Mouse (Mus musculus) limb, embryonic 14.5 days (tissue): ENCODE results near the gene Ficd. TPM values are rescaled to one million over a fixed set of nuclear protein-coding genes. Genes with fewer than 3 reads are reported as not detected.

Experiments
- ATAC-seq: fragments of 200-750 bp; cut with Nextera tagmentation; 2 replicates; pipeline ENCODE4 v1.8.0; 2017; ENCODE audit warnings: low read depth, moderate number of reproducible peaks, moderate TSS enrichment; ENCODE audit not compliant: low FRiP score
- DNase-seq: peaks from one replicate; pipeline ENCODE4 v3.0.0-alpha.2; 2015; ENCODE audit warnings: low spot score
- H3K27ac ChIP-seq: fragments of 300-500 bp; sonication (generic); replicated peaks from 2 replicates; pipeline ENCODE4 v1.5.1; 2014; ENCODE audit warnings: low read depth, mild to moderate bottlenecking, low read length, moderate library complexity, mixed read lengths
- H3K27me3 ChIP-seq: fragments of 300-500 bp; sonication (generic); 2 replicates; pipeline ENCODE4 v1.6.1; 2014; ENCODE audit warnings: low read length, mixed read lengths; ENCODE audit not compliant: control insufficient read depth, insufficient read depth
- H3K36me3 ChIP-seq: fragments of 300-500 bp; sonication (generic); 2 replicates; pipeline ENCODE4 v1.6.1; 2014; ENCODE audit warnings: mild to moderate bottlenecking, low read length, moderate library complexity, mixed read lengths; ENCODE audit not compliant: control insufficient read depth, insufficient read depth
- H3K4me1 ChIP-seq: fragments of 300-500 bp; sonication (generic); 2 replicates; pipeline ENCODE4 v1.6.1; 2014; ENCODE audit warnings: antibody characterized with exemption, low read length, mixed read lengths; ENCODE audit not compliant: control insufficient read depth, insufficient read depth
- H3K4me2 ChIP-seq: fragments of 300-500 bp; sonication (generic); replicated peaks from 2 replicates; pipeline ENCODE4 v1.6.1; 2014; ENCODE audit warnings: low read depth, mild to moderate bottlenecking, low read length, moderate library complexity; ENCODE audit not compliant: severe bottlenecking
- H3K4me3 ChIP-seq: fragments of 300-500 bp; sonication (generic); replicated peaks from 2 replicates; pipeline ENCODE4 v1.5.1; 2014; ENCODE audit warnings: low read length
- H3K9ac ChIP-seq: fragments of 300-500 bp; sonication (generic); 2 replicates; pipeline ENCODE4 v1.6.1; 2014; ENCODE audit warnings: mild to moderate bottlenecking, low read depth, low read length, moderate library complexity; ENCODE audit not compliant: severe bottlenecking
- H3K9me3 ChIP-seq: fragments of 300-500 bp; sonication (generic); 2 replicates; pipeline ENCODE4 v1.6.1; 2016; ENCODE audit warnings: low read length; ENCODE audit not compliant: control insufficient read depth
- POLR2A ChIP-seq: fragments of 200-500 bp; IDR thresholded peaks from 2 replicates; pipeline ENCODE4 v1.8.0; 2012; ENCODE audit warnings: inconsistent platforms, mild to moderate bottlenecking, moderate library complexity, borderline replicate concordance; ENCODE audit not compliant: insufficient read depth, insufficient read length; ENCODE audit errors: extremely low read depth
- WGBS: fragments of 180-500 bp; shearing (Covaris S2); extraction: QIAGEN DNeasy Blood & Tissue Kit; methylation state at CpG from one replicate; pipeline ENCODE4 v1.1.7; 2014; 5-methylcytosine and 5-hydroxymethylcytosine counted together
- polyA plus RNA-seq, 2 experiments: library from polyadenylated mRNA; depleted of rRNA in 1 of 2; stranded (reverse) in 1 of 2; unstranded in 1 of 2; fragments of >200 nt; fragmentation: Nextera tagmentation in 1 of 2; extraction: Ambion mirVana in 1 of 2; gene quantifications; 2 replicates each; pipeline versions ENCODE4 v1.2.1 to v1.2.3; 2012 to 2014

The Ficd gene
- polyA plus RNA-seq, 2 experiments = 6.3 to 6.5 TPM

DNA sequence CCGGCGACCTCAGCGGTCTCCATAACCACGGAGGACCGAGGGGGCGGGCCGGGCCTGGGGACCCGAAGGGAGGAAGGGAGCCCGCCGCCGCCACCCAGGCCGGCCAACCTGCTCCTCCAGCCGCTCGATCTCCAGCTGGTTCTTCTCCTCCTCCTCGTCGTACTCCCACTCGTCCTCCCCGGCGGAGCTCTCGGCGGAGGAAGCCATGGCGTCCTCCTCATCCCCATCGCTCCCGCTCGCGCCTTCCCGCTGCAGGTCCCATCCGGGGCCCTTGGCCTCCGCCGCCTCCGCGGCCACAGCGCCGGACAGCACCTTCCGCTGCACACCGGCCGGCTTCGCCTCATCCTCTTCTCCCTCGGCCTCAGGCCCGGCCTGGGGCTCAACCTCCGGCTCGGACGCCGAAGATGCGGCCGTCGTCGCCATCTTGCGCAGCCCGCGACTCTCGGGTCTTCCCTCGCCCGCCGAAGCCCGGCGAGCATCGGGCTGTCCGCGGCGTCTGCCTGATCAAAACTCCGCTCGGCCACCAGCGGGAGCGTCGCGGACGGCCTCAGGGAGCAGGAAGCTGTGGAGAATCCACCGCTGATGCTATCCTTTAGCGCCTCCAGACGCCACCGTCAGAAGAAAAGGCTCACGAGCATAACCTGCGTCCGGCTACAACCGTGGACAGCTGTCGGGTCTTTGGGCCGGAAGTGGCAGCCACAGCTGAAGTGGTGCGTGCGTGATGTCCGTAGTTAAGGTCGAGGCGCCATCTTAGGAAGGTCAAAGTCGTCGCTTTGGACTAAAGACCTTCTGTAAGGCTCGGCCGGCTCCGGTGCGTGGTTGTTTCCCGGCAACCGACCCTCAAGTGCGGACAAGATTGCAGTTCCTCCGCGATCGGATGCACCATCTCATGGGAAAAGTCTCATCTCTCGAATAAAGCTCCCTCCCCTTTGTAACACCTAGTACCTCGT, 35.9 kb downstream of the Ficd start:
- DNase-seq (peak; percentile 91), ATAC-seq (peak; percentile 84)
- peaks cover 19% of the 10 kb centered on the region for H3K4me1 ChIP-seq
- peak overlapping the region; percentile 91 for H3K4me2 ChIP-seq
- H3K9me3 ChIP-seq = no peaks in the 10 kb centered on the region
- peaks cover 47% of the 10 kb centered on the region for H3K36me3 ChIP-seq
- H3K27ac ChIP-seq = peak overlapping the region; percentile 97
- under 1% methylated on average over 86 of the region's 97 CpGs for WGBS
- peak; percentile 86; the same call in 1 of the 2 replicates for TF ChIP-seq POLR2A
- H3K27me3 ChIP-seq = no peaks in the 10 kb centered on the region
- H3K4me3 ChIP-seq = peak overlapping the region; percentile 99
- peak overlapping the region; percentile 87 for H3K9ac ChIP-seq

DNA sequence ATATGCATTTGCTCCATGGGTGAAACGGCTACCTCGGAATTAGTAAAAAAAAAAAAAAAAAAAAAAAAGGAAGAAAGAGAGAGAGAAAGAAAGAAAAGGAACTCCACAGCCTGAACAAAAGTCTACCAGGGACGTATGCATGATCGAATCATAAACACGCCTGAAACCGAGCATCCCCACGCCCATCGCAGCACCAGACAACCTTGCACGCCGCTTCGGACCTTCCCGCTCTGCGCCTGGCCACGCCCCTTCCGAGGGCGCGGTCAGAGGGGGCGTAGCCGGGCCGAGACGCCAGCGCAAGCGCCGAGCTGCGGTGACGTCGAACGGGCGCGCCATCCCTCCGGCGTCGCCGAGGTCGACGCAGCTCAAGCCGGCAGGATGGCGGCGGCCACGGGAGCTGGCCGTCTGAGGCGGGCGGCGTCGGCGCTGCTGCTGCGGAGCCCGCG, 36.9 kb downstream of the Ficd start, which contains the start of the genes Sart3 and Iscu:
Gene Sart3 (minus strand): TSS at position 61 of the 446 bp plus-strand sequence.
Gene Iscu (plus strand): TSS at position 299 of the 446 bp plus-strand sequence.
- H3K27ac ChIP-seq = peak within 1 kb of the TSS; percentile 97
- no peaks in the 10 kb centered on the region for H3K27me3 ChIP-seq
- peak; percentile 93 for DNase-seq
- H3K4me1 ChIP-seq = peaks cover 19% of the 10 kb centered on the region
- H3K4me2 ChIP-seq = peak within 1 kb of the TSS; percentile 91
- H3K9me3 ChIP-seq = no peaks in the 10 kb centered on the region
- H3K4me3 ChIP-seq = peak within 1 kb of the TSS; percentile 99
- under 1% methylated on average over 22 of the region's 49 CpGs for WGBS
- H3K9ac ChIP-seq = peak within 1 kb of the TSS; percentile 87
- H3K36me3 ChIP-seq = peaks cover 47% of the 10 kb centered on the region
- TF ChIP-seq POLR2A = peak; percentile 46; the same call in 1 of the 2 replicates
- ATAC-seq = peak; percentile 86

DNA sequence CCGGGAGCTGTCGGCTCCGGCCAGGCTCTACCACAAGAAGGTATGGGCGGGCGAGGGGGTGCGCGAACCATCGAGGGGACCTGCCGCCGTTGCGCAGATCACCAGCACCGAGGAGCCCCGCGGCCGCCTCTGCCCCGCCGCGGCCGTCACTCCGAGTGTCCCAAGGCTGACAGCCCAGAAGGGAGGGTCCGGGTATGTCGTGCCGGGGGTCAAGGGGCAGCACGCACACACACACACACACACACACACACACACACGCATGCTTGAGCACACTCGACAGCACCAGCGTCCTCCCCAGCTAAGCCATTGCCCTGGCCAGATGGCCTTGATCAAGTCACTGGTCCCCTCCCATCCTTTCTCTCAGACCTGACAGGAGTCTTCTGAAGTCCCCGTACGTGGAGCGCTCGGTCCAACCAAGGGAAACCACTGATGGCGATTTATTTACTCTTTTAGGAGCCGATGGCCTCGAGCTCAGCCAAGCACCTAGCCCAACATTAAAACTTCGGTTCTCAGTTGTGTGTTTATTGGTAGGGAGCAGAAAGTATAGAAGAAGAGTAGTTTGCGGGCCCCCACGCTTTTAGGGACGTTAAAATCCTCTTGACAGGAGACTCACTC, 37.4 kb downstream of the Ficd start:
- Histone ChIP-seq H3K36me3 (peaks cover 44% of the 10 kb centered on the region), H3K4me3 (peak overlapping the region; percentile 99), H3K27me3 (no peaks in the 10 kb centered on the region), H3K27ac (peak overlapping the region; percentile 33; the same call in 1 of the 2 replicates), H3K4me1 (peaks cover 19% of the 10 kb centered on the region), H3K9ac (peak overlapping the region; percentile 87), H3K9me3 (no peaks in the 10 kb centered on the region), H3K4me2 (peak overlapping the region; percentile 91)
- DNase-seq = no peak
- no peak for ATAC-seq
- no peak for TF ChIP-seq POLR2A
- under 1% methylated on average over 24 of the region's 38 CpGs for WGBS

DNA sequence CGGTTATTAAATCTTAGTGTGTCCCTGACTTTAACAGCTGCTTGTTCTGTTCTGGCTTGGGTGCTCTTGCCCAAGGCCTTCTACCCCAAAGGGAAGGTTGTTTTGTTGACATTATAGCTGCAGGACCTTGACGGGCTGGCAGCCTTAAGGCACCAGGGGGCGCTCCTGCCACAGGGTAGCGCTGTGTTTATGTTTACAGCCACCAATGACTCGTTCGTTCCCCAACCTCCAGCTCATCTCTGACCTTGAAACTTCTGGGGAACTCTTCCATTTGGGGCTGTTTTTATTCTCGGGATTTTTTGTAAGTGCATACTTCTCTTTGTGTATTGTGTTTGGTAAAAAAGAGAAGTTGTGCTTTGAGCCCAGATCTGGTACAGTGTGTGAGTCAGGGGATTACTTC, 38.1 kb downstream of the Ficd start:
- no peaks in the 10 kb centered on the region for H3K27me3 ChIP-seq

DNA sequence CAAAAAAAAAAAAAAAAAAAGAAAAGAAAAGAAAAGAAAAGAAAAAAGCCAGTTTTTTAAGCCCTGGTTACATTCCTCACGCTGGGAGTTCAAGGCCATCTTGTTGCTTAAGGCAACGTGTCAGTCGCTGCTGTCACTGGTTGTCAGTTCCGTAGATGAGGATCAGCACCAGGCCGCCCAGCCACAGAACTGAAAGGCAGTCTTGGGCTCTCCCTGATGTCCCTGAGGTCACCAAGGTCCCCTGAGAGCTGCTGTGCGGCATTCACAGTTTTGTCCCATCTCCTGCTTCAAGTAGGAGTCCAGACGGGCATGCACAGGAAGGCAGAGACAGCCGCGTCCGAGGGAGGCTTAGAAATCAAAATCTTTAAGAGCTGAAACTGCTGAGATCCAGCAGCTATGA, 40.0 kb downstream of the Ficd start:
- no peak for TF ChIP-seq POLR2A
- Histone ChIP-seq H3K4me1 (peaks cover 8% of the 10 kb centered on the region), H3K4me2 (no peak overlapping the region), H3K36me3 (peaks cover 36% of the 10 kb centered on the region), H3K9me3 (no peaks in the 10 kb centered on the region), H3K4me3 (no peak overlapping the region), H3K9ac (no peak overlapping the region), H3K27ac (no peak overlapping the region), H3K27me3 (no peaks in the 10 kb centered on the region)
- 92% methylated on average over 10 of the region's 10 CpGs for WGBS
- ATAC-seq (no peak), DNase-seq (no peak)

More for the DNA sequence above, 38.1 kb downstream of the Ficd start:
- H3K36me3 ChIP-seq = peaks cover 42% of the 10 kb centered on the region
- WGBS = under 1% methylated on average over 7 of the region's 7 CpGs
- H3K4me3 ChIP-seq = peak overlapping the region; percentile 99
- ATAC-seq (no peak), DNase-seq (peak; percentile 80)
- no peak overlapping the region for H3K27ac ChIP-seq
- no peaks in the 10 kb centered on the region for H3K9me3 ChIP-seq
- peak overlapping the region; percentile 91 for H3K4me2 ChIP-seq
- no peak overlapping the region for H3K9ac ChIP-seq
- H3K4me1 ChIP-seq = peaks cover 19% of the 10 kb centered on the region
- no peak for TF ChIP-seq POLR2A
